Mouse (Mus musculus) forebrain, embryonic 14.5 days (tissue): ENCODE measurements around the gene Bnipl. TPM values are rescaled to one million over a fixed set of nuclear protein-coding genes. Genes with fewer than 3 reads are reported as not detected.

Source experiments
- ATAC-seq: fragments of 200-750 bp; cut with Nextera tagmentation; 2 replicates; pipeline ENCODE4 v1.8.0; 2017; ENCODE audit warnings: mild to moderate bottlenecking, moderate library complexity
- DNase-seq: peaks from one replicate; pipeline ENCODE4 v3.0.0-alpha.2; 2015; ENCODE audit warnings: low spot score
- H3K27ac ChIP-seq: fragments of 300-500 bp; sonication (generic); 2 replicates; pipeline ENCODE4 v1.5.1; 2014; ENCODE audit warnings: low read depth, mild to moderate bottlenecking, control low read depth, low read length, moderate library complexity
- H3K27me3 ChIP-seq: fragments of 300-500 bp; sonication (generic); replicated peaks from 2 replicates; pipeline ENCODE4 v1.6.1; 2014; ENCODE audit warnings: low read length, control low read depth, mixed read lengths; ENCODE audit not compliant: control insufficient read depth, insufficient read depth
- H3K36me3 ChIP-seq: fragments of 300-500 bp; sonication (generic); 2 replicates; pipeline ENCODE4 v1.6.1; 2014; ENCODE audit warnings: low read length, control low read depth; ENCODE audit not compliant: control insufficient read depth, insufficient read depth
- H3K4me1 ChIP-seq: fragments of 300-500 bp; sonication (generic); 2 replicates; pipeline ENCODE4 v1.6.1; 2014; ENCODE audit warnings: antibody characterized with exemption, low read length, control low read depth; ENCODE audit not compliant: control insufficient read depth, insufficient read depth
- H3K4me2 ChIP-seq: fragments of 300-500 bp; sonication (generic); 2 replicates; pipeline ENCODE4 v1.6.1; 2014; ENCODE audit warnings: mild to moderate bottlenecking, control low read depth, low read length
- H3K4me3 ChIP-seq: fragments of 300-500 bp; sonication (generic); 2 replicates; pipeline ENCODE4 v1.5.1; 2014; ENCODE audit warnings: low read depth, low read length, control low read depth
- H3K9ac ChIP-seq: fragments of 300-500 bp; sonication (generic); 2 replicates; pipeline ENCODE4 v1.6.1; 2014; ENCODE audit warnings: mild to moderate bottlenecking, low read length, control low read depth, moderate library complexity
- H3K9me3 ChIP-seq: fragments of 300-500 bp; sonication (generic); replicated peaks from 2 replicates; pipeline ENCODE4 v1.6.1; 2016; ENCODE audit warnings: low read length, control low read depth, mixed read lengths; ENCODE audit not compliant: control insufficient read depth
- WGBS: fragments of 180-500 bp; shearing (Covaris S2); extraction: QIAGEN DNeasy Blood & Tissue Kit; methylation state at CpG from one replicate; pipeline ENCODE4 v1.1.7; 2014; 5-methylcytosine and 5-hydroxymethylcytosine counted together
- polyA plus RNA-seq: library from polyadenylated mRNA; unstranded; fragments of >200 nt; fragmentation: Nextera tagmentation; extraction: Ambion mirVana; gene quantifications from 2 replicates; pipeline ENCODE4 v1.2.1, GENCODE M21; 2014

Bnipl gene
- polyA plus RNA-seq, 1 experiment from 2014 or later: not detected

- H3K4me1 ChIP-seq: peaks cover 11% of the 10 kb centered on the region
- no peaks in the 10 kb centered on the region for H3K9me3 ChIP-seq
- H3K4me2 ChIP-seq: peak overlapping the region; percentile 63
- H3K27ac ChIP-seq: peak overlapping the region; percentile 95
- ATAC-seq (peak; percentile 73), DNase-seq (peak; percentile 88)
- H3K9ac ChIP-seq: peak overlapping the region; percentile 87
- H3K4me3 ChIP-seq: peak overlapping the region; percentile 67
- 0% methylated on average over 51 of the region's 51 CpGs for WGBS
- H3K27me3 ChIP-seq: no peaks in the 10 kb centered on the region
- H3K36me3 ChIP-seq: peaks cover 13% of the 10 kb centered on the region
These were observed 32.0 kb upstream of the Bnipl start for GRCm38 (mm10) chr3:95282865-95283588.

DNA sequence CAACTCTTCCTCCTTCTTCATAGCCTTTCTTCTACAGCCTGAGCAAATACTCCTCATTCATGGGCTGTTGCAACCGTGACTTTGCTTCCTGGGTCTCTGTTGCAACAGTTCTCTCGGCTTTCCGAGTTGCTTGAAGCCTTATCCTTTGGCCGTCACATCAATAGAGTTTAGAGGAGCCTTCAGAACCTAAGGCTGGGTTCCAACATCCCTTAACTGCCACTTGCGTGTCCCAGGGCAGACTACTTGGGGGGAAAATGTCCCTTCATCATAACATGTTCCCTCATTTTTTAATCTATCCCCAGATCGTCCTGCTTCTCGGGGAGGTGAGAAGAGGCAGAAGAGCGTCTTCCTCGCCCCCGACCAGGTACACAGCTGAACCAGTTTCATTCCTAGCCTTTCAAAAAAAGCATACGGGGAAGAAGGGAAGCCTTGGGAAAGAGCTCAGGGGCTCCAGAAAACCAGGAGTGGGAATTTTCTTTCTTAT lies 31.4 kb upstream of the Bnipl start:
- ATAC-seq: peak; percentile 8; the same call in 1 of the 2 replicates

GRCm38 (mm10) chr3:95281216-95282126 lies 30.5 kb upstream of the Bnipl start, which contains the start of the genes Mindy1 and Prune1:
TSS of gene Mindy1 (plus strand) at chr3:95281345.
TSS of gene Prune1 (minus strand) at chr3:95282076.
- 0 out of 2 replicates have a peak, but pooled peaks cover 3% of the 10 kb centered on the region for H3K36me3 ChIP-seq
- DNase-seq: peak; percentile 99
- peak within 1 kb of the TSS; percentile 87 for H3K9ac ChIP-seq
- ATAC-seq: peak; percentile 94
- H3K9me3 ChIP-seq: no peaks in the 10 kb centered on the region
- peak within 1 kb of the TSS; percentile 67 for H3K4me3 ChIP-seq
- no peaks in the 10 kb centered on the region for H3K27me3 ChIP-seq
- peak within 1 kb of the TSS; percentile 95 for H3K27ac ChIP-seq
- peak within 1 kb of the TSS; percentile 63 for H3K4me2 ChIP-seq
- H3K4me1 ChIP-seq: peaks cover 11% of the 10 kb centered on the region
- under 1% methylated on average over 53 of the region's 53 CpGs for WGBS

More for the DNA sequence above, 31.4 kb upstream of the Bnipl start:
- H3K4me3 ChIP-seq: peak overlapping the region; percentile 67
- peak overlapping the region; percentile 63 for H3K4me2 ChIP-seq
- under 1% methylated on average over 11 of the region's 11 CpGs for WGBS
- no peaks in the 10 kb centered on the region for H3K27me3 ChIP-seq
- H3K9ac ChIP-seq: peak overlapping the region; percentile 87
- peaks cover 7% of the 10 kb centered on the region; the same call in 1 of the 2 replicates for H3K36me3 ChIP-seq
- peaks cover 11% of the 10 kb centered on the region for H3K4me1 ChIP-seq
- no peaks in the 10 kb centered on the region for H3K9me3 ChIP-seq
- H3K27ac ChIP-seq: peak overlapping the region; percentile 95
- DNase-seq: peak; percentile 46

GRCm38 (mm10) chr3:95280747-95281146 lies 29.8 kb upstream of the Bnipl start:
- Histone ChIP-seq H3K4me2 (peak overlapping the region; percentile 63), H3K9ac (peak overlapping the region; percentile 73), H3K9me3 (no peaks in the 10 kb centered on the region), H3K27ac (no peak overlapping the region; the same call in none of the 2 replicates), H3K27me3 (no peaks in the 10 kb centered on the region), H3K4me1 (peaks cover 11% of the 10 kb centered on the region), H3K36me3 (0 out of 2 replicates have a peak, but pooled peaks cover 3% of the 10 kb centered on the region), H3K4me3 (peak overlapping the region; percentile 67)
- DNase-seq (peak; percentile 35), ATAC-seq (no peak)
- 34% methylated on average over 8 of the region's 8 CpGs for WGBS

- 0 out of 2 replicates have a peak, but pooled peaks cover 3% of the 10 kb centered on the region for H3K36me3 ChIP-seq
- H3K4me2 ChIP-seq: no peak overlapping the region
- no peak for ATAC-seq
- DNase-seq: no peak
- H3K4me3 ChIP-seq: no peak overlapping the region
- no peaks in the 10 kb centered on the region; the same call in 1 of the 2 replicates for H3K4me1 ChIP-seq
- H3K27me3 ChIP-seq: no peaks in the 10 kb centered on the region
- 92% methylated on average over 1 of the region's 1 CpGs for WGBS
- no peaks in the 10 kb centered on the region for H3K9me3 ChIP-seq
- H3K27ac ChIP-seq: no peak overlapping the region
- H3K9ac ChIP-seq: no peak overlapping the region
These were observed 26.2 kb upstream of the Bnipl start for GRCm38 (mm10) chr3:95277149-95277551.

GRCm38 (mm10) chr3:95276428-95276934 lies 25.5 kb upstream of the Bnipl start:
- Histone ChIP-seq H3K4me2 (no peak overlapping the region), H3K27ac (no peak overlapping the region), H3K9ac (no peak overlapping the region), H3K4me3 (no peak overlapping the region), H3K36me3 (0 out of 2 replicates have a peak, but pooled peaks cover 3% of the 10 kb centered on the region), H3K27me3 (no peaks in the 10 kb centered on the region), H3K4me1 (no peaks in the 10 kb centered on the region), H3K9me3 (no peaks in the 10 kb centered on the region)
- DNase-seq: no peak
- ATAC-seq: no peak
- 81% methylated on average over 5 of the region's 5 CpGs for WGBS

GRCm38 (mm10) chr3:95275161-95275560 lies 24.2 kb upstream of the Bnipl start:
- WGBS: 83% methylated on average over 6 of the region's 6 CpGs
- H3K27me3 ChIP-seq: no peaks in the 10 kb centered on the region
- no peaks in the 10 kb centered on the region for H3K4me1 ChIP-seq
- H3K4me3 ChIP-seq: no peak overlapping the region
- no peak overlapping the region for H3K4me2 ChIP-seq
- H3K27ac ChIP-seq: no peak overlapping the region
- H3K9me3 ChIP-seq: no peaks in the 10 kb centered on the region
- DNase-seq (no peak), ATAC-seq (no peak)
- no peak overlapping the region for H3K9ac ChIP-seq
- 0 out of 2 replicates have a peak, but pooled peaks cover 3% of the 10 kb centered on the region for H3K36me3 ChIP-seq

DNA sequence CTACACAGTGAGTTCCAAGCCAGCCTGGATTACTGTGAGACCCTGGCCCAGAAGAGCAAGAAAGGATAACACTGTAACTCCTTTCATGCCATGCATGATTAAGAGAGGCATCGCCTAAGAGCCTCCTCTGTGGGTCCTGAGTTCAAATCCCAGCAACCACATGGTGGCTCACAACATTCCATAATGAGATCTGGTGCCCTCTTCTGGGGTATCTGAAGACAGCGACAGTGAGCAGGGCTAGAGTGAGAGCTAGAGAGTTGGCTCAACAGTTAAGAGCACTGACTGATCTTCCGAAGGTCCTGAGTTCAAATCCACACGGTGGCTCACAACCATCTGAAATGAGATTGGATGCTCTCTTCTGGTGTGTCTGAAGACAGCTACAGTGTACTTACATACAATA lies 23.5 kb upstream of the Bnipl start:
- 98% methylated on average over 4 of the region's 4 CpGs for WGBS
- Histone ChIP-seq H3K27me3 (no peaks in the 10 kb centered on the region), H3K9me3 (no peaks in the 10 kb centered on the region), H3K27ac (no peak overlapping the region), H3K4me1 (no peaks in the 10 kb centered on the region), H3K9ac (no peak overlapping the region), H3K36me3 (0 out of 2 replicates have a peak, but pooled peaks cover 3% of the 10 kb centered on the region), H3K4me2 (no peak overlapping the region), H3K4me3 (no peak overlapping the region)
- ATAC-seq (no peak), DNase-seq (no peak)
